ENCODE assay signal across 12 mouse cellular contexts in the genomic region with DNA sequence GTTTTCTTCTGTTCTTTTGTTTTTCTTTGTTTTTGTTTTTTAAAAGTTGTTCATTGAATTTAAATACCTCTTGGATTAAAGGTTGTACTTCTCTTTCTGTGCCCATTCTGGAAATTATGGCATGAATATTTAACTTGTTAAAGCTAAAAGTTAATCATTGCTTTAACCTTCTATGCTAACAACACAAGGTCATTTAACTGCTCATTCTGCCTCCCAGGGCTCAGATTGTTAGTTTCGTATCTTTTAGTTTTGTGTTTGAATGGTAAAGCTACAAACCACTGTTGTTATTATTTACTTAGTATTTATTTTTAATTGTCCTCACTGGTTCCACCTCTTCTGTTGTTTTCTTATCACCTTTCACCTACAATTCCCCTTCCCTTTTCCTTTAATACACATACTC.
"Had no signal": no experiment of that assay in that cellular context is flagged by ENCODE, and none has a peak within 500 bp of the region (broad histone marks: within the 10 kb centered on the region; RNA-seq: fewer than 3 reads in every experiment).

No protein-coding gene starts in this region.

- ATAC-seq: inflammation-experienced regulatory T-cells, adult 6 months; intestine, embryonic 16.5 days had no signal

- H3K4me3 ChIP-seq: layer of hippocampus, adult 2 months; liver, embryonic 13.5 days had no signal

- H3K36me3 ChIP-seq: liver, embryonic 13.5 days had no signal

- DNase-seq: layer of hippocampus, adult 9-11 months; liver, embryonic 13.5 days; lung, adult 2 months; lung, postnatal 14 days; lung, postnatal 4 days; midbrain, embryonic 14.5 days; thymus, adult 18-20 months; thymus, postnatal 36 days had no signal

- H3K4me2 ChIP-seq: liver, embryonic 13.5 days; midbrain, embryonic 11.5 days had no signal

- H3K9me3 ChIP-seq: liver, embryonic 13.5 days had no signal

- H3K27me3 ChIP-seq: liver, embryonic 13.5 days had no signal

- H3K9ac ChIP-seq: liver, embryonic 13.5 days had no signal

- H3K4me1 ChIP-seq: liver, embryonic 13.5 days had no signal

- H3K27ac ChIP-seq: layer of hippocampus, adult 2 months; liver, embryonic 13.5 days had no signal
